Mouse (Mus musculus): ENCODE results near the gene Mad2l1bp. TPM values are rescaled to one million over a fixed set of nuclear protein-coding genes. Genes with fewer than 3 reads are reported as not detected.
A peak's percentile ranks its signal among the peaks of the same experiment; 100 is the strongest.

Mad2l1bp gene
- polyA plus RNA-seq, 1 experiment from 2014 or later, result 28.1 TPM

DNA sequence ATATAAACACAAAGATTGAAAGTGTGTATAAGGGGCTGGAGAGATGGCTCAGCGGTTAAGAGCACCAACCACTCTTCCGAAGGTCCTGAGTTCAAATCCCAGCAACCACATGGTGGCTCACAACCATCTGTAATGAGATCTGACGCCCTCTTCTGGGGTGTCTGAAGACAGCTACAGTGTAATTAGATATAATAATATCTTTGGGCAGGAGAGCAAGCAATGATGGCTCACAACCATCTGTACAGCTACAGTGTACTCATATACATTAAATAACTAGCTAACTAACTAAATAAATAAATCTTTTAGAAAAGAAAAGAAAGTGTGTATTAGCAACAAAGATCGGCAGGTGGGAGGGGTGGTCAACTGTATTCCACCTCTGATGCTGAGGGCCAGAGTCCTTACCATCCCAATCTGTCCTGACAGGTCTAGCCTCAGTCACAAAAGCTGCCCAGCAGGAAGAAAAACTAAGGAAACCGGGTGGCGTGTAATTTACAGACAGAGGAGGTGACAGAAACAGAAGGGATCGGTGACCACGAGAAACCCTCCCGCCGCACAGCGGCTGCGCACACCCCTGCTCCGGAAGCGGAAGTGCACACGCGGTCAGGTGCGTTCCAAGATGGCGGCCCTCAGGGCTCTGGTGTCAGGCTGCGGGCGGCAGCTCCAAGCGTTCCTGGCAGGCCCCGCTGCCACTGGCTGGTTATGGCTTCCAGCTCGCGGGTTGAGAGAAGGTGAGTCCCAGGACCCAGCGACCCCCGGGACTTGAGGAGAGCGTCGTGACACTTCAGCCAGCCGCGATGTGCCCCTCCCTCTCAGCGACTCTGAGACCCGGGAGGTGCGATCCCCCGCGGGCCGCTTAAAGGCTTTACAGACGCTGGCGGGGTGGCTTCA lies 42.7 kb downstream of the Mad2l1bp start, which contains the start of gene Mrps18a:
Gene Mrps18a (plus strand): TSS at position 585 of the 888 bp plus-strand sequence.
- H3K36me3 ChIP-seq (ENCODE audit: control insufficient read depth, insufficient read depth, low read length), result 0 out of 2 replicates have a peak, but pooled peaks cover 5% of the 10 kb centered on the region
- H3K9me3 ChIP-seq (ENCODE audit: control insufficient read depth, low read length), result no peaks in the 10 kb centered on the region
- peak within 1 kb of the TSS; percentile 93 for H3K4me2 ChIP-seq (ENCODE audit: low read depth, low read length)
- DNase-seq (ENCODE audit: low spot score) (peak; percentile 94), ATAC-seq (ENCODE audit: low read depth) (peak; percentile 95)
- H3K4me3 ChIP-seq (ENCODE audit: low read depth, low read length), result peak within 1 kb of the TSS; percentile 73
- WGBS, result 6% methylated on average over 38 of the region's 38 CpGs
- H3K4me1 ChIP-seq (ENCODE audit: control insufficient read depth, insufficient read depth, low read length), result peaks cover 10% of the 10 kb centered on the region
- H3K27ac ChIP-seq (replicated peaks; ENCODE audit: low read depth, low read length), result 0 out of 2 replicates have a peak within 1 kb of the TSS, but pooled peaks have one; percentile 23
- H3K9ac ChIP-seq (ENCODE audit: low read depth, low read length), result peak within 1 kb of the TSS; percentile 82
- H3K27me3 ChIP-seq (replicated peaks; ENCODE audit: control insufficient read depth, insufficient read depth, low read length), result peaks cover 3% of the 10 kb centered on the region; the same call in 1 of the 2 replicates

DNA sequence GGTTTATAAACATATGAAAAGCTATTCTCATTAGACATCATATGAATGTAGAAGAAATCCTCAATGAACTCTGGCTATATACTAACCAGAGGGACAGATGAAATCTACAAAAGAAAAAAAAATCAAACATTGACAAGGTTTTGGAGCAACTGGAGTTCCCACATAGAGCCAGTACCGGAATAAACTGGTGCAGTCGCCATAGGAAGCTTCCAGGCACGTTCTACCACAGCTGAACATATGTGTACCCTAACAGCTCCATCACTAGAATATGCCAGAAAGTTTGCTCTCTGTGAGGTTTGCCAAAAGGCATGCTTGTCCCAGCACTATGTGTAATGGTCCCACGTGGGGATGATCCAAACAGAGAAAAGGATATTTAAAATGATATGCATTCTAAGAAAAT lies 45.1 kb downstream of the Mad2l1bp start:
- H3K4me2 ChIP-seq (ENCODE audit: low read depth, low read length), result no peak overlapping the region
- no peak for ATAC-seq (ENCODE audit: low read depth)
- WGBS, result 83% methylated on average over 4 of the region's 4 CpGs
- 0 out of 2 replicates have a peak, but pooled peaks cover 2% of the 10 kb centered on the region for H3K36me3 ChIP-seq (ENCODE audit: control insufficient read depth, insufficient read depth, low read length)
- H3K9ac ChIP-seq (ENCODE audit: low read depth, low read length), result no peak overlapping the region
- peaks cover 15% of the 10 kb centered on the region for H3K4me1 ChIP-seq (ENCODE audit: control insufficient read depth, insufficient read depth, low read length)
- DNase-seq (ENCODE audit: low spot score), result no peak
- no peak overlapping the region for H3K4me3 ChIP-seq (ENCODE audit: low read depth, low read length)
- H3K27ac ChIP-seq (replicated peaks; ENCODE audit: low read depth, low read length), result no peak overlapping the region
- no peaks in the 10 kb centered on the region for H3K9me3 ChIP-seq (ENCODE audit: control insufficient read depth, low read length)
- H3K27me3 ChIP-seq (replicated peaks; ENCODE audit: control insufficient read depth, insufficient read depth, low read length), result peaks cover 3% of the 10 kb centered on the region; the same call in 1 of the 2 replicates

DNA sequence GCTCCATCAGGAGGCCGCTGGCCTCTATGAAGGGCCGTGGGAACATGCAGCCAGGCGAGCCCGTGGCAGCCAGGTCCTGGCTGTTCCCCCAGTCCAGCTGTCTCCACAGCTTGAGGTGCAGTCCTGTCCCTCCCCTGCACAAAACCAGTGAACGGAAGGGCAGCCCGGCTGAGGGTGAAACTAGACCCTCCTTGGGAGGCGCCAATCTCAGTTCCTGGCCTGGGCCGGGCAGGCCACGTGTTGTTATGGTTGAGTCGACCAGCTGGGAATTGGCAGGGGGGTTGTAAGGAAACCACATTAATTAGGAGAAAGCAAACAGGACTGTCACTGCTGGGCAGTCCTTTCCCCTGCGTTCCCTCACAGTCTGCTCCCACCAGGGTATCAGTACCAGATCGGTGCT lies 48.9 kb downstream of the Mad2l1bp start:
- 0 out of 2 replicates have a peak, but pooled peaks cover 7% of the 10 kb centered on the region for H3K4me1 ChIP-seq (ENCODE audit: control insufficient read depth, insufficient read depth, low read length)
- H3K27ac ChIP-seq (replicated peaks; ENCODE audit: low read depth, low read length), result no peak overlapping the region; the same call in 1 of the 2 replicates
- no peak overlapping the region for H3K4me3 ChIP-seq (ENCODE audit: low read depth, low read length)
- no peaks in the 10 kb centered on the region for H3K36me3 ChIP-seq (ENCODE audit: control insufficient read depth, insufficient read depth, low read length)
- peak; percentile 87 for DNase-seq (ENCODE audit: low spot score)
- no peaks in the 10 kb centered on the region for H3K27me3 ChIP-seq (replicated peaks; ENCODE audit: control insufficient read depth, insufficient read depth, low read length)
- H3K9me3 ChIP-seq (ENCODE audit: control insufficient read depth, low read length), result no peaks in the 10 kb centered on the region
- ATAC-seq (ENCODE audit: low read depth), result peak; percentile 91
- no peak overlapping the region for H3K9ac ChIP-seq (ENCODE audit: low read depth, low read length)
- WGBS, result 26% methylated on average over 12 of the region's 12 CpGs
- peak overlapping the region; percentile 16; the same call in 1 of the 2 replicates for H3K4me2 ChIP-seq (ENCODE audit: low read depth, low read length)

DNA sequence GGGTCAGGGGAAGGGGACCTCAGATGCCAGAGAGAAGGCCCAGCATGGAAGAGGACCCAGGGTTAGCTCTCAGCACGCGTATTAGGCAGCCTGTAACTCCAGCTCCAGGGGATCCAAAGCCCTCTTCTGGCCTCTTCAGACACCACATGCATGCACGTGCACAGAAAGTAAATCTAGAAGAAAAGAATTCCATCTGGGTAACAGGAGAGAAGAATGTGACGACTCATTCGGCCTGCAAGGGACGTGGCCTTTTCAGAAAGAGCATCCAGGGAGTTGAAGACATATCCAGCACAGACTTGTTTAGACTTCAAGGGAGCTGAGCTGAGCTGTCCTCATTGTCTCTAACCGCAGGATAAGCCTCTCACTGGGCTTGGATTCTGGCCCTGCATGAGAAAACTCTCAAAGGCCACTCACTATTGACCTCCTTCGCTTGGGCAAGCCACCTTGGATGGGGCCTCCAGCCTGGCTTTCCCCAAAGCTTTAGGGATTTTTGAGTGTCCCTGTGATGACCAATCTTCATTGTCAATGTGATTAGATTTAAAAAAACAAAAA lies 50.7 kb downstream of the Mad2l1bp start:
- H3K36me3 ChIP-seq (ENCODE audit: control insufficient read depth, insufficient read depth, low read length), result no peaks in the 10 kb centered on the region
- no peaks in the 10 kb centered on the region for H3K27me3 ChIP-seq (replicated peaks; ENCODE audit: control insufficient read depth, insufficient read depth, low read length)
- H3K9me3 ChIP-seq (ENCODE audit: control insufficient read depth, low read length), result no peaks in the 10 kb centered on the region
- H3K4me1 ChIP-seq (ENCODE audit: control insufficient read depth, insufficient read depth, low read length), result 0 out of 2 replicates have a peak, but pooled peaks cover 7% of the 10 kb centered on the region
- no peak overlapping the region for H3K4me3 ChIP-seq (ENCODE audit: low read depth, low read length)
- DNase-seq (ENCODE audit: low spot score) (no peak), ATAC-seq (ENCODE audit: low read depth) (no peak)
- no peak overlapping the region for H3K4me2 ChIP-seq (ENCODE audit: low read depth, low read length)
- no peak overlapping the region for H3K9ac ChIP-seq (ENCODE audit: low read depth, low read length)
- H3K27ac ChIP-seq (replicated peaks; ENCODE audit: low read depth, low read length), result 0 out of 2 replicates have a peak overlapping the region, but pooled peaks have one; percentile 10
- 43% methylated on average over 8 of the region's 8 CpGs for WGBS

DNA sequence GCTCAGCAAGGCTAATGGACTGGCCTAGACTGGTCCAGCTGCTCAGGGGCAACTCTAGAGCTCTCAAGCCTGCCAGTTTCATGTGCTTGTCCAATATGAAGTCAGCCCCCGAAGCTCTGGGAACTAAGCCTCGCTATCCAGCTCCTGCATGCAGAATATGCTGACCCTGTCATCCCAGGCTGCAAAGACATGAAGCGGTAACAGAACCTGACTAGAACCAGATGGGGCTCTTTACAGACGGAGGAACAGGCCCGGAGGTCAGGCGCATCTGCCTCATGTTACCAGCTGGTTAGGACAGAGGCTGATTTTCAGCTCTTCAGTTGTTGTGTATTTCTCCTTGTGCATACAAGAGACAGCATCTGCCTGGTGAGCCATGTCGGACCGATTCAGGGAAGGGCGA lies 51.4 kb downstream of the Mad2l1bp start:
- no peaks in the 10 kb centered on the region for H3K9me3 ChIP-seq (ENCODE audit: control insufficient read depth, low read length)
- H3K4me3 ChIP-seq (ENCODE audit: low read depth, low read length), result no peak overlapping the region
- ATAC-seq (ENCODE audit: low read depth) (no peak), DNase-seq (ENCODE audit: low spot score) (no peak)
- H3K27me3 ChIP-seq (replicated peaks; ENCODE audit: control insufficient read depth, insufficient read depth, low read length), result no peaks in the 10 kb centered on the region
- H3K4me2 ChIP-seq (ENCODE audit: low read depth, low read length), result no peak overlapping the region
- WGBS, result 52% methylated on average over 9 of the region's 9 CpGs
- H3K27ac ChIP-seq (replicated peaks; ENCODE audit: low read depth, low read length), result no peak overlapping the region
- no peak overlapping the region for H3K9ac ChIP-seq (ENCODE audit: low read depth, low read length)
- H3K4me1 ChIP-seq (ENCODE audit: control insufficient read depth, insufficient read depth, low read length), result 0 out of 2 replicates have a peak, but pooled peaks cover 7% of the 10 kb centered on the region
- H3K36me3 ChIP-seq (ENCODE audit: control insufficient read depth, insufficient read depth, low read length), result no peaks in the 10 kb centered on the region

DNA sequence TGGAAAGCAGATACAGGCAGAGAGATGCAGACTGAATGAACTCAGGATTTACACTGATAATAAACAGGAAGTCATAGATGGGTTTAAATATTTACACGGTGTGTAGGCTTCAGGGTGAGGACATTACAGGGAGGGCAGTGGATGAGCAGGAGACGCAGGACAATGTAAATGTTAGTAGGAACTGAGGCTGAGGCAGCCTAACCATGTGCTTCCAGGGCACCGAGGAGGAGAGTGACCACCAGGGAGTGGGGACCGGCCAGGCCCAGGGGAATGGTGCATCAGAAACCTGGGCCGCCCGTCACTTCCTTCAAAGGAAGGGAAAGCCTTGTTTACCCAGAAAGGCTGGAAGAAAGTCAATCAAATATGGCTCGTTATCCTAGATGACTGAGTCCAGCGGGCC lies 54.8 kb downstream of the Mad2l1bp start:
- H3K27ac ChIP-seq (replicated peaks; ENCODE audit: low read depth, low read length), result no peak overlapping the region
- H3K4me3 ChIP-seq (ENCODE audit: low read depth, low read length), result no peak overlapping the region
- 0 out of 2 replicates have a peak, but pooled peaks cover 2% of the 10 kb centered on the region for H3K4me1 ChIP-seq (ENCODE audit: control insufficient read depth, insufficient read depth, low read length)
- H3K4me2 ChIP-seq (ENCODE audit: low read depth, low read length), result no peak overlapping the region
- DNase-seq (ENCODE audit: low spot score), result no peak
- H3K9me3 ChIP-seq (ENCODE audit: control insufficient read depth, low read length), result no peaks in the 10 kb centered on the region
- H3K27me3 ChIP-seq (replicated peaks; ENCODE audit: control insufficient read depth, insufficient read depth, low read length), result no peaks in the 10 kb centered on the region
- H3K36me3 ChIP-seq (ENCODE audit: control insufficient read depth, insufficient read depth, low read length), result no peaks in the 10 kb centered on the region
- WGBS, result 65% methylated on average over 8 of the region's 8 CpGs
- no peak for ATAC-seq (ENCODE audit: low read depth)
- H3K9ac ChIP-seq (ENCODE audit: low read depth, low read length), result no peak overlapping the region

Other genes starting within 250 kb of the Mad2l1bp start
- 4.2 and 4.7 TPM in 2 replicates for gene Vegfa, start 121.2 kb downstream of the Mad2l1bp start, polyA plus RNA-seq (2014; fragmentation: Nextera tagmentation; extraction: Ambion mirVana)
- 112 and 128 TPM in 2 replicates for gene Mrps18a, start 42.6 kb downstream of the Mad2l1bp start, polyA plus RNA-seq (2014; fragmentation: Nextera tagmentation; extraction: Ambion mirVana)
- gene Rsph9, start 9.3 kb downstream of the Mad2l1bp start, polyA plus RNA-seq (2014; fragmentation: Nextera tagmentation; extraction: Ambion mirVana), result 12.6 and 21.8 TPM in 2 replicates
- 27.1 and 28.2 TPM in 2 replicates for gene Gtpbp2, start 7.5 kb upstream of the Mad2l1bp start, polyA plus RNA-seq (2014; fragmentation: Nextera tagmentation; extraction: Ambion mirVana)
- gene Polh, start 49.1 kb upstream of the Mad2l1bp start, polyA plus RNA-seq (2014; fragmentation: Nextera tagmentation; extraction: Ambion mirVana), result 8.6 and 9.4 TPM in 2 replicates
- gene Xpo5, start 49.2 kb upstream of the Mad2l1bp start, polyA plus RNA-seq (2014; fragmentation: Nextera tagmentation; extraction: Ambion mirVana), result 42.3 and 43.8 TPM in 2 replicates
- gene Polr1c, start 94.5 kb upstream of the Mad2l1bp start, polyA plus RNA-seq (2014; fragmentation: Nextera tagmentation; extraction: Ambion mirVana), result 78.1 and 80.2 TPM in 2 replicates
- 135 and 137 TPM in 2 replicates for gene Yipf3, start 94.5 kb upstream of the Mad2l1bp start, polyA plus RNA-seq (2014; fragmentation: Nextera tagmentation; extraction: Ambion mirVana)
- gene Lrrc73, start 100.0 kb upstream of the Mad2l1bp start, polyA plus RNA-seq (2014; fragmentation: Nextera tagmentation; extraction: Ambion mirVana), result 2.2 TPM in 2 replicates
- gene Tjap1, start 129.5 kb upstream of the Mad2l1bp start, polyA plus RNA-seq (2014; fragmentation: Nextera tagmentation; extraction: Ambion mirVana), result 54.5 and 57.3 TPM in 2 replicates
- 7.5 and 7.6 TPM in 2 replicates for gene Dlk2, start 143.9 kb upstream of the Mad2l1bp start, polyA plus RNA-seq (2014; fragmentation: Nextera tagmentation; extraction: Ambion mirVana)
- gene Abcc10, start 174.8 kb upstream of the Mad2l1bp start, polyA plus RNA-seq (2014; fragmentation: Nextera tagmentation; extraction: Ambion mirVana), result 5.5 and 6.6 TPM in 2 replicates
- gene Zfp318, start 230.2 kb upstream of the Mad2l1bp start, polyA plus RNA-seq (2014; fragmentation: Nextera tagmentation; extraction: Ambion mirVana), result 16.1 and 16.5 TPM in 2 replicates